Mouse (Mus musculus) urinary bladder, postnatal 14 days (tissue): ENCODE results near the gene Spag7.

ENCODE experiments used
- DNase-seq: peaks from one replicate; pipeline ENCODE4 v3.0.0; 2021; ENCODE audit warnings: low spot score

The Spag7 gene

DNA sequence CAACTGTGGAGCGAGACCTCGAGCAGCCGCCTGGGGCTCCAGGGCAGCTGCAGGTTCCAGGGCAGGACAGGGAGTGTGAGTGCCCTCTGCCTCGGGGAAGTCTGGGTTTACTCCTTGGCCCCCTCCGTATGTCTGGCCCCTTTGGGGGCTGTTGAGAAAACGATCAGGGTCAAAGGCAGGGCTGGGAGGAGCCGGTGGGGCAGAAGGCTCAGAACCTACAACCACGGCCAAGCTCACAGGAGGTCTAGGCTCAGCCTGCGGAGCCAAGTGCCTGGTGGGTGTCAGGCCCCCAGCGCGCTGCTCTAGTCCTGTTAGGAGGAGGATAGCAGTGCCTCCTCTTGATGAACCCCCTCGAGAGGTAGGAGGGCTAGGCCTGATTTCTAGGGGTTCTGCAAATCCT is 12.0 kb upstream of the Spag7 start:
- DNase-seq = no peak

- no peak for DNase-seq
Measured at GRCm38 (mm10) chr11:70679894-70680293, 10.7 kb upstream of the Spag7 start.

- no peak for DNase-seq
Measured at GRCm38 (mm10) chr11:70679361-70679760, 10.1 kb upstream of the Spag7 start.

DNA sequence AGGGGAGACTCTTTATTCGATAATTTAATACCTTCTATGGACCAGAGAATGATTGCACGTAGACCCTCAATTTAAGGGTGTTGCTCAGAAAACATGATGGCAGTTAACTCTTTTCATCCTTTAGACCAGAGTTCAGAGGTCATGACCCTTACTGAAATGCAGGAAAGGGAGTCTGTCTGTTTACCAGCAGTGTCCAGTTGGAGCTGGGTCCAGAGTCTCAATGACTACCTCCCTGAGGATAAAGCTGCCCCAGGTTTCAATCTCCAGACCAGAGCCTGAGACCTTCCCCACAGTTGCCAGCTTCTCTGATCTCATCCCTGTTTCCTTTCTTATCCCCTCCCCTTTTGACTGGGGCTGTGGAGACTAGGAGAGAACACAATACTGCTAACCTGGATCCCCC is 9.4 kb upstream of the Spag7 start:
- no peak for DNase-seq

DNA sequence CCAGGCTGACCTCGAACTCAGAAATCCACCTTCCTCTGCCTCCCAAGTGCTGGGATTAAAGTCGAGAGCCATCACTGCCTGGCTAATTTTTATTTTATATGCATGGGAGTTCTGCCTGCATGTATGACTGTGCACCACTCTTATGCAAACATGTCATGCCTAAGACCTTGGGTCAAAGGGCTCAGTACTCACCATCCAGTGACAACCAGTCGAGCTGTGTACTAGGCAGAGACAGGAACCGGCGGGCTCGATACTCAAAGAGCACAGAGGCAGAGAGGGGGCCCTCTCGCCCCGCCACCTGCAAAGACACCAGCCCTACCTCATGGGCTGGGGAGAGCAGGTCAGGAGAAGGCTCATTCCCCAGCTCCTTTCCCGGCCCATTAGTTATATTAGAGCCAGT is 8.9 kb upstream of the Spag7 start:
- no peak for DNase-seq

GRCm38 (mm10) chr11:70674501-70674900 is 5.3 kb upstream of the Spag7 start:
- DNase-seq = no peak

- no peak for DNase-seq
Measured at GRCm38 (mm10) chr11:70674014-70674413, 4.8 kb upstream of the Spag7 start.

- DNase-seq = no peak
Measured at GRCm38 (mm10) chr11:70671333-70672047, 2.3 kb upstream of the Spag7 start.

- no peak for DNase-seq
Measured at GRCm38 (mm10) chr11:70670483-70670882, 1.3 kb upstream of the Spag7 start.

- DNase-seq = peak; percentile 81
Measured at GRCm38 (mm10) chr11:70669582-70670345, 548 bp upstream of the Spag7 start.

DNA sequence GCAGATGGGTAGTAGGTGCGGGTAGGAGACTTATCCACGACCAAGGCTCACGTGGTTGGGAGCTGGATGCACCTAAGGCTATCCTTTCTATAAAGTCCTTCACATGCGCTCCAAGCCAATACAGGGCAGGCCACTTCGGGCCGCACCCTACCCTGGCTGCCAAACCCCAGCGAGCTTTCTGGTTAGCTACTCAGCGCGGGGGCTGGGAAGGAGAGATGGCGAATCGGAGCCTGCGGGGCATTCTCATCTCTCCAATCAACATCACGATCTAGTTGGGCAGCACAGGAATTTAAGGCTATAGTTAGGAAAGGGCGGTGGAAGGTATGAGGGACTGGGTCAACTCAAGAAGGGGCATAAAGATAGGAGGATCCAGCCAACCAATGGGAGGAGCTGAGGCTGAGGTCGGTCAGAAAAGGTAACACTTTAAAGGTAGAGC is 863 bp downstream of the Spag7 start:
- peak; percentile 83 for DNase-seq

- DNase-seq = no peak
Measured at GRCm38 (mm10) chr11:70667271-70668150, 1.7 kb downstream of the Spag7 start.

DNA sequence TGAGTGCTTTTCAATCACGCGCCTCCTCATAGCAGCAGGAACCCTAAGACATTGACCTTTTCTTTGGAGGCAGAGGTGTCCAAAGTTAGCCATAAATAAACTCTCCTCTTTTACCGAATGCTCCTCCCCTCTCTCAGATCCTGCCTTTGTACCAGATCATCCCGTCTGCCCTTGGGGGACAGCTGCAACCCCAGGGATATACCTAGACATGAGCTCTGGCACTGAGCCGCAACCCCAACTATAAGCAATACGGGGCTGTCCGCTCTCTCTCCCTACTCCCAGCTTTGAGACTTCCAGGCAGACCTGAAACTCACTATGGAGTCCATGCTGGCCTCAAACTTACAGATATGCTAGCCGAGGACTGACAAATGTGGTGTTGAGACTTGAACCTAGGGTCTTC is 2.5 kb downstream of the Spag7 start:
- no peak for DNase-seq

DNA sequence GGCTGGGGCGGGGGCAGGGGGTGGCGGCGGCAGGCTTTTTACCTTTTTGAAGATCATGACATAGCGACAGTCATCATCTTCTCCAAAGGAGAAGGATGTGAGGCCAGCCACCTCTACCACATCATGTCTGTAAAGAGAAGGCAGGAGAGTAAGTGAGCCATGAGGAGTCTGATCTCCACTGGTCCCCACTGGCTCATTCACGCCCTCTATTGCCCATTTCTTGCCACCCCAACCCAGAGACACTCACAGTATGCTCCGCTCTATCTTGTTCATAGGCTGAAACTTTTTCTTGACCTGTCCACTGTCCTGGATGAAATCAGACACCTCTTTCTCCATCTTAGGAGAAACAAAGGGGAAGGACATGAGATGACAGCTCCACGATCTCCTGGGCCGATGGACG is 4.5 kb downstream of the Spag7 start:
- no peak for DNase-seq

GRCm38 (mm10) chr11:70663957-70664356 is 5.3 kb downstream of the Spag7 start:
- DNase-seq = no peak

- DNase-seq = no peak
Measured at GRCm38 (mm10) chr11:70663101-70663500, 6.1 kb downstream of the Spag7 start.

GRCm38 (mm10) chr11:70660571-70660970 is 8.6 kb downstream of the Spag7 start:
- no peak for DNase-seq

DNA sequence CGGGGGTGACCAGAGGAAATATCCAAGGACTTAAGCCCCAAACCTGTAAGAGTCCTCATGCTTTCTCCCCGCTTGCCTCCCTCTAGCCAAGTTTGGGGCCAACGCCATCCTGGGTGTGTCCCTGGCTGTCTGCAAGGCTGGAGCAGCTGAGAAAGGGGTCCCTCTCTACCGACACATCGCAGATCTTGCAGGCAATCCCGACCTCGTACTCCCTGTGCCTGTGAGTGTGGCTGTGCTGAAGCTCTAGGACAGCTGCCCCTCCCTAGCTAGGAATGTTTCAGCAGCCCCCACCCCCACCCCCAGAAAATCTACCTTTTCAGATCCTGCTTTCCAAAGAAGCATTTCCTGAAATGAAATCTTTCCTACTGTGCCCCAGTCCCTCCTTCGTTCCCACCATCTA is 10.3 kb downstream of the Spag7 start:
- no peak for DNase-seq

DNA sequence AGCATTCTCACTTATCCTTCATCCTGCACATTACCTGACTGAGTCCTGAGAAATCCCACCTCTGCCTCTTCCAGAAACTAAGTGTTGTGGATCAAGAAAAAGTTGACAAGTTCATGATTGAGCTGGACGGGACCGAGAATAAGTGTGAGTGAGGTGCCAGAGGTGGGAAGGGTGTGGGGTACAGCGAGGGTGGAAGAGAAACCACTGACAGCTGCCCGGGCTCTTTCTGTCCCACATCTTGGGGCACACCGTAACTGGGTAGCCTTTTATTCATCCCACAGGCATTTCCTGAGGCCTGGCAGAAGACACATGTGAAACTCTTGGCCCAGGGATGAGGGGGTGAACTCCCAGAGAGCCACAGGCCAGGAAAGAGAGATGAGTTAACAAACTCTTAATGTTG is 10.7 kb downstream of the Spag7 start:
- no peak for DNase-seq

GRCm38 (mm10) chr11:70657991-70658390 is 11.2 kb downstream of the Spag7 start:
- no peak for DNase-seq

GRCm38 (mm10) chr11:70657573-70657972 is 11.6 kb downstream of the Spag7 start:
- DNase-seq = no peak

GRCm38 (mm10) chr11:70656964-70657363 is 12.3 kb downstream of the Spag7 start, which contains the start of gene Eno3:
Eno3 (plus strand) TSS chr11:70657202.
- DNase-seq = peak; percentile 29
